8 mouse cellular contexts compared by ENCODE assay signal in genomic region chr11:88954803-88955202, GRCm38 (mm10). TPM values are rescaled to one million over a fixed set of nuclear protein-coding genes. Genes with fewer than 3 reads are reported as not detected.
DNase-seq lines count a peak whose midpoint lies in the region; ATAC-seq and TF ChIP-seq lines count a peak whose summit lies in the region.

No protein-coding gene starts in this region.

- peak overlapping the region; percentile 78 for H3K27ac ChIP-seq in intestine, embryonic 15.5 days
- peak overlapping the region; percentile 43 for H3K27ac ChIP-seq in lung, postnatal 0 days (ENCODE audit: low read length)
- H3K27ac ChIP-seq in small intestine, adult 2 months (ENCODE audit: insufficient read depth, low read depth, low read length) = peak overlapping the region; percentile 30; the same call in 1 of the 2 replicates

- WGBS in intestine, embryonic 15.5 days = under 1% methylated on average over 4 of the region's 4 CpGs
- 0% methylated on average over 4 of the region's 4 CpGs for WGBS in lung, postnatal 0 days
- WGBS in small intestine, adult 2 months = under 1% methylated on average over 4 of the region's 4 CpGs

- DNase-seq in cerebellum, postnatal 10 days = peak; percentile 16 to 29
- no peak for DNase-seq in cerebellum, postnatal 36 days
- peak; percentile 80 for DNase-seq in Muller cell, postnatal 12 days (ENCODE audit: inconsistent ontology term)
- DNase-seq in lung, postnatal 0 days (ENCODE audit: low spot score) = peak; percentile 71
- no peak for DNase-seq in layer of hippocampus, postnatal 36 days

- no peak for TF ChIP-seq CTCF in lung, postnatal 0 days (IDR thresholded peaks at IDR 0.05)
- TF ChIP-seq CTCF in small intestine, adult 2 months (IDR thresholded peaks at IDR 0.05; ENCODE audit: extremely low read depth, insufficient read length, insufficient replicate concordance, low read depth, low read length) = no peak

- peaks cover 44% of the 10 kb centered on the region for H3K4me1 ChIP-seq in erythroblast, embryonic 14.5 days (ENCODE audit: control insufficient read depth)
- H3K4me1 ChIP-seq in intestine, embryonic 15.5 days (replicated peaks) = no peaks in the 10 kb centered on the region
- no peaks in the 10 kb centered on the region for H3K4me1 ChIP-seq in lung, postnatal 0 days (ENCODE audit: insufficient read depth, low read depth, low read length)
- H3K4me1 ChIP-seq in small intestine, adult 2 months (ENCODE audit: control insufficient read depth, insufficient read depth, insufficient read length, low read length) = peaks cover 5% of the 10 kb centered on the region; the same call in 1 of the 2 replicates

- no peaks in the 10 kb centered on the region for H3K9me3 ChIP-seq in erythroblast, embryonic 14.5 days (ENCODE audit: control insufficient read depth, low read length)
- H3K9me3 ChIP-seq in intestine, embryonic 15.5 days = no peaks in the 10 kb centered on the region
- no peaks in the 10 kb centered on the region for H3K9me3 ChIP-seq in lung, postnatal 0 days (ENCODE audit: low read length)

- peak overlapping the region; percentile 66 for H3K4me3 ChIP-seq in erythroblast, embryonic 14.5 days (replicated peaks)
- H3K4me3 ChIP-seq in intestine, embryonic 15.5 days (replicated peaks) = peak overlapping the region; percentile 52
- H3K4me3 ChIP-seq in lung, postnatal 0 days (ENCODE audit: low read depth, low read length) = peak overlapping the region; percentile 41
- H3K4me3 ChIP-seq in small intestine, adult 2 months (ENCODE audit: low read depth, low read length) = peak overlapping the region; percentile 63

- H3K27me3 ChIP-seq in erythroblast, embryonic 14.5 days (ENCODE audit: control insufficient read depth) = no peaks in the 10 kb centered on the region
- H3K27me3 ChIP-seq in intestine, embryonic 15.5 days (replicated peaks) = no peaks in the 10 kb centered on the region
- no peaks in the 10 kb centered on the region for H3K27me3 ChIP-seq in lung, postnatal 0 days (replicated peaks; ENCODE audit: insufficient read depth, low read length)
- H3K27me3 ChIP-seq in small intestine, adult 2 months (ENCODE audit: control insufficient read depth, insufficient read depth, low read length) = no peaks in the 10 kb centered on the region

- TF ChIP-seq EP300 in lung, postnatal 0 days (IDR thresholded peaks at IDR 0.05) = no peak

- peak overlapping the region; percentile 58 for H3K4me2 ChIP-seq in intestine, embryonic 15.5 days (replicated peaks)
- peak overlapping the region; percentile 54 for H3K4me2 ChIP-seq in lung, postnatal 0 days (replicated peaks; ENCODE audit: low read depth, low read length)

- peaks cover 13% of the 10 kb centered on the region for H3K36me3 ChIP-seq in erythroblast, embryonic 14.5 days (ENCODE audit: control insufficient read depth)
- H3K36me3 ChIP-seq in intestine, embryonic 15.5 days = no peaks in the 10 kb centered on the region
- no peaks in the 10 kb centered on the region for H3K36me3 ChIP-seq in lung, postnatal 0 days (ENCODE audit: insufficient read depth, low read length)
- peaks cover 9% of the 10 kb centered on the region for H3K36me3 ChIP-seq in small intestine, adult 2 months (ENCODE audit: control insufficient read depth, insufficient read depth, low read length)

- ATAC-seq in intestine, embryonic 15.5 days = peak; percentile 86
- peak; percentile 67 for ATAC-seq in lung, postnatal 0 days

- no peak for TF ChIP-seq POLR2A in small intestine, adult 2 months (IDR thresholded peaks at IDR 0.05; ENCODE audit: low read depth, low read length)

- peak overlapping the region; percentile 29 for H3K9ac ChIP-seq in intestine, embryonic 15.5 days
- H3K9ac ChIP-seq in lung, postnatal 0 days (replicated peaks; ENCODE audit: low read depth) = no peak overlapping the region

RNA-seq across cellular contexts. Expression of gene Scpep1, which starts 0.5 kb away (rescaled TPM):
- 0.55 and 0.92 TPM in 2 replicates for polyA plus RNA-seq in erythroblast, embryonic 14.5 days (2012)
- polyA plus RNA-seq in intestine, embryonic 15.5 days (2015; fragmentation: Nextera tagmentation; extraction: Ambion mirVana) = 131 and 142 TPM in 2 replicates
- polyA plus RNA-seq in lung, postnatal 0 days (2015; fragmentation: Nextera tagmentation; extraction: Ambion mirVana) = 63.0 and 68.8 TPM in 2 replicates
- polyA plus RNA-seq in small intestine, adult 2 months (2012; rRNA removed) = 4.7 and 31.1 TPM in 2 replicates
- 10 to 100 TPM; 12.9 to 13.1 TPM for total RNA-seq in layer of hippocampus, postnatal 36 days (2021)

RNA-seq across cellular contexts. Expression of gene Elobl, which starts 11.9 kb away (rescaled TPM):
- polyA plus RNA-seq in erythroblast, embryonic 14.5 days (2012) = not detected in 2 replicates
- polyA plus RNA-seq in intestine, embryonic 15.5 days (2015; fragmentation: Nextera tagmentation; extraction: Ambion mirVana) = not detected in 2 replicates
- not detected in 2 replicates for polyA plus RNA-seq in lung, postnatal 0 days (2015; fragmentation: Nextera tagmentation; extraction: Ambion mirVana)
- 0.37 TPM in 1 of 2 replicates, not detected in the other for polyA plus RNA-seq in small intestine, adult 2 months (2012; rRNA removed)
- not detected for total RNA-seq in layer of hippocampus, postnatal 36 days (2021)

RNA-seq across cellular contexts. Expression of gene Coil, which starts 15.2 kb away (rescaled TPM):
- 0.14 and 0.24 TPM in 2 replicates for polyA plus RNA-seq in erythroblast, embryonic 14.5 days (2012)
- polyA plus RNA-seq in intestine, embryonic 15.5 days (2015; fragmentation: Nextera tagmentation; extraction: Ambion mirVana) = 12.4 and 13.9 TPM in 2 replicates
- 5.6 and 5.8 TPM in 2 replicates for polyA plus RNA-seq in lung, postnatal 0 days (2015; fragmentation: Nextera tagmentation; extraction: Ambion mirVana)
- polyA plus RNA-seq in small intestine, adult 2 months (2012; rRNA removed) = 1.1 and 1.4 TPM in 2 replicates
- 10 to 100 TPM; 17.5 to 19.4 TPM for total RNA-seq in layer of hippocampus, postnatal 36 days (2021)

RNA-seq across cellular contexts. Expression of gene Trim25, which starts 44.4 kb away (rescaled TPM):
- 0.29 and 0.87 TPM in 2 replicates for polyA plus RNA-seq in erythroblast, embryonic 14.5 days (2012)
- 27.8 and 29.0 TPM in 2 replicates for polyA plus RNA-seq in intestine, embryonic 15.5 days (2015; fragmentation: Nextera tagmentation; extraction: Ambion mirVana)
- 23.5 and 24.3 TPM in 2 replicates for polyA plus RNA-seq in lung, postnatal 0 days (2015; fragmentation: Nextera tagmentation; extraction: Ambion mirVana)
- polyA plus RNA-seq in small intestine, adult 2 months (2012; rRNA removed) = 57.2 and 129 TPM in 2 replicates
- 1 to 10 TPM; 3.4 to 4.5 TPM for total RNA-seq in layer of hippocampus, postnatal 36 days (2021)

Comparison
In these comparisons a context has a peak if more than half of its experiments do, and no peak if none do; other contexts are left out.
1. DNase-seq: peak in cerebellum, postnatal 10 days (2 of 2), Muller cell, postnatal 12 days (single experiment) and lung, postnatal 0 days (single experiment); none in cerebellum, postnatal 36 days (0 of 2) and layer of hippocampus, postnatal 36 days (0 of 2).
2. Peak in every context shown above with its lines, with median percentiles within 50 percentile points of each other: H3K4me3 ChIP-seq and H3K27ac ChIP-seq.